Mouse (Mus musculus) cerebellum, adult 2 months (tissue): ENCODE measurements around the gene Lurap1l. TPM values are rescaled to one million over a fixed set of nuclear protein-coding genes. Genes with fewer than 3 reads are reported as not detected.

ENCODE experiments used
- DNase-seq, 2 experiments: peaks; one replicate each; pipeline ENCODE4 v3.0.0; 2021
- H3K27ac ChIP-seq: fragments of 200-500 bp; 2 replicates; pipeline ENCODE4 v1.5.1; 2012; ENCODE audit warnings: low read length, control low read depth, inconsistent platforms; ENCODE audit not compliant: insufficient read depth
- H3K27me3 ChIP-seq: fragments of 200-500 bp; 2 replicates; pipeline ENCODE4 v1.6.1; 2012; ENCODE audit warnings: inconsistent platforms, mild to moderate bottlenecking, low read length, moderate library complexity; ENCODE audit not compliant: control insufficient read depth, insufficient read depth
- H3K4me1 ChIP-seq: fragments of 200-500 bp; 2 replicates; pipeline ENCODE4 v1.6.1; 2011; ENCODE audit warnings: low read length; ENCODE audit not compliant: control insufficient read depth, insufficient read depth
- H3K4me3 ChIP-seq: fragments of 200-500 bp; replicated peaks from 2 replicates; pipeline ENCODE3; 2011; ENCODE audit warnings: mild to moderate bottlenecking, low read depth, low read length, control low read depth; ENCODE audit not compliant: insufficient read depth
- CTCF ChIP-seq: fragments of 200-500 bp; IDR thresholded peaks from 2 replicates; pipeline ENCODE4 v1.5.1; 2011; ENCODE audit warnings: low read depth, mild to moderate bottlenecking, control low read depth, low read length, moderate library complexity, borderline replicate concordance; ENCODE audit not compliant: insufficient read depth
- POLR2A ChIP-seq: fragments of 200-500 bp; IDR thresholded peaks from 2 replicates; pipeline ENCODE4 v1.6.1; 2011; ENCODE audit warnings: low read length, control low read depth, borderline replicate concordance; ENCODE audit not compliant: insufficient read depth
- WGBS: fragments of 180-500 bp; shearing (Covaris S2); methylation state at CpG from one replicate; pipeline ENCODE4 v1.1.7; 2018; 5-methylcytosine and 5-hydroxymethylcytosine counted together
- polyA plus RNA-seq: library from polyadenylated mRNA; depleted of rRNA; stranded (reverse); fragments of >200 nt; gene quantifications from 2 replicates; pipeline ENCODE4 v1.2.3, GENCODE M21; 2012; rRNA removed

Gene Lurap1l
- polyA plus RNA-seq, result 5.0 and 7.0 TPM in 2 replicates

DNA sequence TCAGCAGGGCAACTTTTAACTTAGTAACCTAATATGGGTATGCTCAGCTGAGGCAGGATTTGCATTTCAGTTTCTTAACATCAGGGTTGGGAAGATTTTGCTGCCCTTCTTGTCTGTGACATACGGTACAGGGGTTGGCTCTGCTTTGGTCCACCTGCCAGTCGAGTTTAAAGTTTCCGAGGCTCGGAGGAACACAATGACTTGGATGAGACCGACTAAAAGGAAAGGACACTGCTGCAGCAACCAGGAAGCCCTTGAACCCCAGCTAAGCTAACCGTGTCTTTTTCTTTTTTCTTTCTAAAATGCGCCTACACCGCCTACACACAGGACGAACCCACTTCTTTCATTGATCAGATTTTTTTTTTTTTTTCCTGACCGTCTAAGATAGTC, at the start of gene Lurap1l:
Gene Lurap1l (plus strand): TSS at position 166 of the 390 bp plus-strand sequence.
- no peaks in the 10 kb centered on the region for H3K4me1 ChIP-seq
- DNase-seq, result peak; percentile 22
- H3K4me3 ChIP-seq, result peak within 1 kb of the TSS; percentile 61
- under 1% methylated on average over 10 of the region's 10 CpGs for WGBS
- no peaks in the 10 kb centered on the region for H3K27me3 ChIP-seq
- no peak for TF ChIP-seq POLR2A
- TF ChIP-seq CTCF, result no peak
- H3K27ac ChIP-seq, result no peak within 1 kb of the TSS; the same call in 1 of the 2 replicates

DNA sequence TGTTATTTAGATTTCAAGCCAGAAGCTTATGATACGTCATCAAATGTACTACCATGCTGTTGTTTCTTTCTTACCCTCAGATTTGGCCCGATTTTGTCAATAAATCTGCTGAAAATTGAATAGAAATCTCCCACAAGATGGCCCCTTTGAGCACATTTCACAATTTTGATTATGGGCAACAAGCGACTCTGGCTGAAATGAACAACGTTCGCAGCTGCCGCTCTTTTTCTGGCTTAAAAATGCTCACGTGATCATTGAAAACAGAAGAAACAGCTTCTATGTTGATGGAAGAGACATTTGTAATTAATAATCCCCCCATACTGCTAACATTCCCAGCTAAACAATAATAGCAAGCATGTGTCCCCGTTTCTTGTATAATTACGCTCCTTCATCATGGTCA, 47.5 kb upstream of the Lurap1l start:
- Histone ChIP-seq H3K27me3 (no peaks in the 10 kb centered on the region), H3K4me1 (no peaks in the 10 kb centered on the region), H3K27ac (no peak overlapping the region), H3K4me3 (no peak overlapping the region)
- WGBS, result 69% methylated on average over 9 of the region's 9 CpGs
- no peak for DNase-seq
- no peak for TF ChIP-seq CTCF
- no peak for TF ChIP-seq POLR2A

DNA sequence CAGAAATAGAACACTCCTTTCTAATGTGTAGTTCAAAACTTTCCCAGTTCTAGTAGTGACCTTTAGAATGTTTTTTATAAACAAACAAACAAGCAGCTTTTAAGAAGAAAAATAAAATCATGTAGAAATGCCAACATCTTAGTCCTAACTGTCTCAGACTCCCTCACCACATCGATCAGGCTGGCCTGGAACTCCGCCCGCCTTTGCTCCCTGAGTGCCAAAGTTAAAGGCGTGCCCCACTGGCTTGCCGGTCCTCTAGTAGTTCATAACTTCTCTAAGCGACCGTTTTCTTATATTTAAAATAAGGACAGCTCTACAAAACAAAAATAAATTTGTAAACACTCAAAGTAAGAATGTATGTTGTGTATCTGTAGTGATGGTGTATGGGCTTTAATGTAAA, 46.5 kb upstream of the Lurap1l start:
- TF ChIP-seq POLR2A (no peak), CTCF (no peak)
- Histone ChIP-seq H3K27ac (no peak overlapping the region), H3K4me3 (no peak overlapping the region), H3K4me1 (no peaks in the 10 kb centered on the region), H3K27me3 (no peaks in the 10 kb centered on the region)
- DNase-seq, result no peak
- WGBS, result 55% methylated on average over 7 of the region's 7 CpGs

DNA sequence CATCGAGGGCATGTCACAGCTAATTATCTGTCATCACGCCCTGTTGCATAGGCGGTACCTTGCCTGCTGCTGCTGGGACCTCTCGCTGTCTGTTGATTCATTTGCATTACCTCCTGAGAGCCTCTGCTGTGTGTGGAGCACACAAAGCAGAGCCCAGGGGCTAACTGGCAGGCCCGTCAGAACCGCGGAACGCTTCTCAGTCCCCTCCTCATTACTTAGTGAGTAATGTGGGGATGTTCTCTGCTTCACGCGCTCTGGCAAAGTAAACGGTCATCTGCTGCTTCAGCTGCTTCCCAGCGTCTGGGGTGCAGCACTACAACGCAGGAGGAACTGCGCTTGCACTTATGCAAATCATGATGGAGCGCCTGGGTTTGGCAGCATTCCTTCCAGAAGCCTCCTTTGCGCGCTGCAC, 45.9 kb upstream of the Lurap1l start:
- Histone ChIP-seq H3K4me1 (no peaks in the 10 kb centered on the region), H3K27me3 (no peaks in the 10 kb centered on the region), H3K27ac (no peak overlapping the region), H3K4me3 (peak overlapping the region; percentile 38)
- DNase-seq, result peak; percentile 43 to 46
- TF ChIP-seq CTCF (no peak), POLR2A (no peak)
- WGBS, result 1% methylated on average over 17 of the region's 17 CpGs

DNA sequence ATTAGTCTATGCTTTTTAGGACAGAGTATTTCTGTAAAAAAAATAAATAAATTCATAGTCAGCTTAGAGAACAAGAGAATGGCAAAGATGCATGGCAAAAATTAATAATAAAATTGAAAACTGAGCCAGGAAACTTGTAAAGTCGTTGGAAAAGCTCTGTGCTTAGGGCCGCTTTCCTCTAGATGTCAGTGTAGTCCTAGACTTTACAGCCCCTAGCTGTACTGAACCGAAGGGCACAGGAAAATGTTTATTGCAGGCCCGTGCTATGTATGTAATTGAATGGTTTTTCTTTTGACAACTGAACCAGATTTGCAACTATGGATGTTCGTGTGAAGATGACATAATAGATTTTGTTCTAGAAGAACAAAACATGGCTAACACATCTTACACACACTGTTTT, 44.4 kb upstream of the Lurap1l start:
- peak in 1 of 2 experiments; percentile 14 for DNase-seq
- no peaks in the 10 kb centered on the region for H3K27me3 ChIP-seq
- H3K4me1 ChIP-seq, result no peaks in the 10 kb centered on the region
- TF ChIP-seq POLR2A (no peak), CTCF (peak; percentile 40; the same call in 1 of the 2 replicates)
- no peak overlapping the region for H3K27ac ChIP-seq
- no peak overlapping the region for H3K4me3 ChIP-seq
- 37% methylated on average over 5 of the region's 5 CpGs for WGBS

DNA sequence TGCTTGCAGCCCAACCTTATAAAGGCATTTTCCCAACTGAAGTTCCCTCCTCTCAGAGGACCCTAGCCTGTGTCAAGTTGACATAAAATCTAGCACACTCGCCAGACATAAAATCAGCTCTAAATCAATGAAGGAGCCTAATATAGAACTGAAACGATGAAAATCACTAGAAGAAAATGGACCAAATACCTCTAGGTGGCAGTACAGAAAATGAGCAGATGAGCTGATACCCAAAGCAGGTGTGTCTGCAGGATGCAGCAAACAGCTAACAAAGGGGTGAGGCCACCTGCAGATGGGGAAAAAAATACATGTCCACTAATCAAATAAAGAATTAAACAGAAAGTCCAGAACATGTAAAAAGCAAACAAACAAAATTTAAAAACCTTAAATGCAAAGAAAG, 40.8 kb upstream of the Lurap1l start:
- Histone ChIP-seq H3K4me1 (no peaks in the 10 kb centered on the region), H3K27me3 (no peaks in the 10 kb centered on the region), H3K27ac (no peak overlapping the region), H3K4me3 (no peak overlapping the region)
- no peak for TF ChIP-seq CTCF
- no peak for TF ChIP-seq POLR2A
- DNase-seq, result no peak
- WGBS, result 46% methylated on average over 2 of the region's 2 CpGs

DNA sequence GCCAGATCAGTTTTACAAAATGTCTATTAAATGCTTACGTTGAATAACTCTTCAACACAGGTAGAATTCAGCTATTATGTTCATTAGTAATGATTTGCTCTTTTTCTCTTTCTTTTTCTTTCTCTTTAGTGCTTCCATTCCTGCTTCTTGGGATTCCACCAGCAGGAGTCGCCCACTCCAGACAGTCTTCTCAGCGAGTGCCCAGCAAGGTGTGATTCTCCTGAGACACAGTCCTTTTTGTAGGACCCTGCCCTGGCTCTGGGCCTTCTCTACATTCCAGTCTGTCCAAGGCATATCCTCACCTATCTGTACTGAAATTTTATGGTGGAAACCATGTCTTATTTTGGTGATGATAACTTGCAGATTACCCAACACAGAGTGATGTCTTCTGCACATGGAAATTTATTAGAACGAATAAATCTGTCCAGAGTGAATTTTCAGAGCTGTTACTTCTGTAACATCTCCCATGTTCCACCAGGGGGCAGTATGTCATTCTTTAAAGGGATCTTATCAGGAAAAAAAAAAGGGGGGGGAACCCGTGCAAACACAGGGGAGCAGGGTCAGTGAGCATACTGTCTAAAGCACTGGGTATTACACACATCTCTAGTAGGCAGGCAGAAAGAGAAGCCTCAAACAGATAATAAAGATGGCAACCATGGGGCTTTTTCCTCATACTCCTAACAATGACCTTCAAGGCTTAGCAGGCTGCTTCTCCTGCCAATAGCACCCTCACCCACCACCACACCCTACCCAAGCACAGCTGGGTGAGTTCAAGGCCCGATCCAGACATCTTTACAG, 37.4 kb upstream of the Lurap1l start:
- Histone ChIP-seq H3K27me3 (no peaks in the 10 kb centered on the region), H3K27ac (no peak overlapping the region), H3K4me3 (no peak overlapping the region), H3K4me1 (no peaks in the 10 kb centered on the region)
- 40% methylated on average over 6 of the region's 6 CpGs for WGBS
- DNase-seq, result peak in 1 of 2 experiments; percentile 3
- TF ChIP-seq CTCF (peak; percentile 18; the same call in 1 of the 2 replicates), POLR2A (no peak)
